Mouse (Mus musculus) forebrain, embryonic 16.5 days (tissue): Measurements from ENCODE around the gene Rhov. TPM values are rescaled to one million over a fixed set of nuclear protein-coding genes. Genes with fewer than 3 reads are reported as not detected.

Source experiments
- ATAC-seq: fragments of 200-750 bp; cut with Nextera tagmentation; 2 replicates; pipeline ENCODE4 v1.8.0; 2017; ENCODE audit warnings: mild to moderate bottlenecking, moderate library complexity
- H3K27ac ChIP-seq: fragments of 300-500 bp; sonication (generic); 2 replicates; pipeline ENCODE4 v1.5.1; 2014; ENCODE audit warnings: low read length, control low read depth
- H3K27me3 ChIP-seq: fragments of 300-500 bp; sonication (generic); replicated peaks from 2 replicates; pipeline ENCODE4 v1.6.1; 2014; ENCODE audit warnings: low read length; ENCODE audit not compliant: control insufficient read depth, insufficient read depth
- H3K36me3 ChIP-seq: fragments of 300-500 bp; sonication (generic); 2 replicates; pipeline ENCODE4 v1.6.1; 2014; ENCODE audit not compliant: control insufficient read depth, insufficient read depth
- H3K4me1 ChIP-seq: fragments of 300-500 bp; sonication (generic); replicated peaks from 2 replicates; pipeline ENCODE4 v1.6.1; 2014; ENCODE audit warnings: low read length; ENCODE audit not compliant: control insufficient read depth, insufficient read depth
- H3K4me2 ChIP-seq: fragments of 300-500 bp; sonication (generic); 2 replicates; pipeline ENCODE4 v1.6.1; 2014; ENCODE audit warnings: mild to moderate bottlenecking, low read length, control low read depth
- H3K4me3 ChIP-seq: fragments of 300-500 bp; sonication (generic); replicated peaks from 2 replicates; pipeline ENCODE4 v1.5.1; 2014; ENCODE audit warnings: mild to moderate bottlenecking, low read length, control low read depth
- H3K9ac ChIP-seq: fragments of 300-500 bp; sonication (generic); replicated peaks from 2 replicates; pipeline ENCODE4 v1.6.1; 2014; ENCODE audit warnings: low read depth, low read length, control low read depth
- H3K9me3 ChIP-seq: fragments of 300-500 bp; sonication (generic); 2 replicates; pipeline ENCODE4 v1.6.1; 2016; ENCODE audit warnings: low read length; ENCODE audit not compliant: control insufficient read depth
- WGBS: fragments of 180-500 bp; shearing (Covaris S2); extraction: QIAGEN DNeasy Blood & Tissue Kit; methylation state at CpG from one replicate; pipeline ENCODE4 v1.1.7; 2014; 5-methylcytosine and 5-hydroxymethylcytosine counted together
- polyA plus RNA-seq: library from polyadenylated mRNA; unstranded; fragments of >200 nt; fragmentation: Nextera tagmentation; extraction: Ambion mirVana; gene quantifications from 2 replicates; pipeline ENCODE4 v1.2.1, GENCODE M21; 2015

Rhov gene
- polyA plus RNA-seq, 1 experiment from 2014 or later: 31.8 TPM

DNA sequence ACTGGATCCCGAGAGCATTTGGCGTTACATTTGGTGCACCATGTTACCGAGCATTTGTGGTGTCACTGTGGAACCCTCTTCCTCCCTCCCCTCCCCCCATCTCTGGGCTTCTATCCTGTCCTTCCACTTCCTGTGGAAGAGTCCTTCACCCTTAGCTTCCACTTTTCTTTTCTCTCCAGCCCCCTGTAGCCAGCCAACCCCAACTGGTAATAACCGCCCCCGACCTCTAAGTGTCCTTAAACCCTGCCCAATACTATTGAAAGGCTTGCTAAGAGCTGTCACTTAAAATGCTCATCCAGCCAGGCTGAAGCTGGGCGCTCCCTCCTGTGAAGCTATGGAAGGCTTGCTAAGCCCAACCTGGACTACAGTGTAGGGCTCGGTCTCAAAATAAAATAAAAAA is 5.9 kb upstream of the Rhov start:
- H3K36me3 ChIP-seq: no peaks in the 10 kb centered on the region
- H3K9me3 ChIP-seq: no peaks in the 10 kb centered on the region
- H3K27me3 ChIP-seq: no peaks in the 10 kb centered on the region
- no peak overlapping the region for H3K27ac ChIP-seq
- no peaks in the 10 kb centered on the region for H3K4me1 ChIP-seq
- 82% methylated on average over 7 of the region's 7 CpGs for WGBS
- no peak overlapping the region for H3K4me3 ChIP-seq
- no peak overlapping the region for H3K4me2 ChIP-seq
- ATAC-seq: no peak
- H3K9ac ChIP-seq: no peak overlapping the region

DNA sequence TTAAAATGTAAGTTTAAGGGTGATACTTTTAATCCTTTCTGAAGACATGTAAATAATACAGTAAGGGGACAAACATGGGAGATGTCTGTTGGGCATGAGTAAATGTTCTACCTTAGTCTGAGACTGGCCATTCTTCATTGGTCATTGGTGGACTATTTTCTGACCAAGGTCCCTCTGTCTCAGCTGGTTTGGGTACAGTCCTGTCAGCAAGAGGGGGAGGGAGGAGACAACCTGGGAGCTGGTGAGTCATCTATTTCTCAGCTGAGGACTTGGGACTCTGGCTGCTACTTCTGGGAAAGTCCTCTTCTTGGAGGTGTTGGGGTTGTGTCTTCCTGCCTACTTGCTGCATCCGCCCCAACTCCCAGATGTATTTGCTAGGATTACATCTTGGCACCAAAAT is 3.1 kb upstream of the Rhov start:
- no peak overlapping the region for H3K9ac ChIP-seq
- peaks cover 7% of the 10 kb centered on the region; the same call in 1 of the 2 replicates for H3K4me1 ChIP-seq
- no peak overlapping the region for H3K27ac ChIP-seq
- no peaks in the 10 kb centered on the region for H3K36me3 ChIP-seq
- no peak overlapping the region for H3K4me2 ChIP-seq
- H3K4me3 ChIP-seq: no peak overlapping the region
- ATAC-seq: no peak
- no peaks in the 10 kb centered on the region for H3K9me3 ChIP-seq
- WGBS: 92% methylated on average over 1 of the region's 1 CpGs
- H3K27me3 ChIP-seq: no peaks in the 10 kb centered on the region

DNA sequence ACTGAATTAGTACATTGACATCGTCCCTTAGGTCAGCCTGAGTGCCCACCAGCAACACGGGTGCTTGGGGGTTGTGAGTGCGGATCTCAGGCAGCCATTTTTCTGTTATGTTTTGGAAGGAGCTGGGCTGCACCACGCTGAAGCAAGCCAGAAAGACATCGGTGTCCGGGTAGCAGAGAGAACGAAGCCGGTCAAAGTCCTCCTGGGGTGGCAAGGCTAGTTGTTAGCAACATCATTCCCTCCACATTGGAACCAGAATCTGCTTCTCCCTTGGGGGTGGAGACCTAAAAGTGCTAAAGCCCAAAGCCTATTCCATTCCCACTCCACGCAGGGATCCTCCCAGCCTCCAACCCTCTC is 808 bp downstream of the Rhov start:
- Histone ChIP-seq H3K27me3 (no peaks in the 10 kb centered on the region), H3K27ac (no peak overlapping the region), H3K4me3 (peak overlapping the region; percentile 55), H3K36me3 (no peaks in the 10 kb centered on the region), H3K9me3 (no peaks in the 10 kb centered on the region), H3K4me2 (peak overlapping the region; percentile 56), H3K9ac (peak overlapping the region; percentile 67), H3K4me1 (peaks cover 7% of the 10 kb centered on the region; the same call in 1 of the 2 replicates)
- WGBS: 43% methylated on average over 9 of the region's 9 CpGs
- ATAC-seq: no peak

GRCm38 (mm10) chr2:119263813-119264212 is 7.3 kb downstream of the Rhov start:
- WGBS: 81% methylated on average over 5 of the region's 5 CpGs
- no peak for ATAC-seq
- H3K4me2 ChIP-seq: no peak overlapping the region
- no peak overlapping the region for H3K4me3 ChIP-seq
- no peaks in the 10 kb centered on the region for H3K27me3 ChIP-seq
- no peaks in the 10 kb centered on the region for H3K36me3 ChIP-seq
- H3K27ac ChIP-seq: no peak overlapping the region
- H3K9ac ChIP-seq: no peak overlapping the region
- no peaks in the 10 kb centered on the region for H3K4me1 ChIP-seq
- H3K9me3 ChIP-seq: no peaks in the 10 kb centered on the region

DNA sequence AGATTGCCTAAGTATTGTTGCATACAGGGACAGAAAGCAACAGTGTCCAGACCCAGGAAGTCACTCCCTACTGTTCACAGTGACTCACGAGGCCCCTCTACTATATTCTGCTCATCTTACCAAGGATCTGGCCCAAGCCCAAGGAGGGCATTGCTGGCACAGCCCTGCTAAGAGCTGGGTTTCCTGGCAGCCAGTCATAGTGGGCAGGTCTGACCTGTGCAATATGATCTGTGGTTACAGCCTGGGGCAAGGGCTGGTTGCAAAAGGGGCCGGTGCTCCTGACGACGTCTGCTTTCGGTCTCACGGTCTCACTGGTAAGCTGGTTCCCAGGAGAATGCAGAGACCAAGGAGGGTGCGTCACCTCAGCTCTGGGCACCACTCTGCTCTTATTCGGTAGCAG is 8.1 kb downstream of the Rhov start:
- WGBS: 28% methylated on average over 8 of the region's 8 CpGs
- Histone ChIP-seq H3K27ac (no peak overlapping the region), H3K27me3 (no peaks in the 10 kb centered on the region), H3K9ac (no peak overlapping the region), H3K36me3 (no peaks in the 10 kb centered on the region), H3K4me3 (no peak overlapping the region), H3K9me3 (no peaks in the 10 kb centered on the region), H3K4me1 (no peaks in the 10 kb centered on the region), H3K4me2 (no peak overlapping the region)
- ATAC-seq: no peak

DNA sequence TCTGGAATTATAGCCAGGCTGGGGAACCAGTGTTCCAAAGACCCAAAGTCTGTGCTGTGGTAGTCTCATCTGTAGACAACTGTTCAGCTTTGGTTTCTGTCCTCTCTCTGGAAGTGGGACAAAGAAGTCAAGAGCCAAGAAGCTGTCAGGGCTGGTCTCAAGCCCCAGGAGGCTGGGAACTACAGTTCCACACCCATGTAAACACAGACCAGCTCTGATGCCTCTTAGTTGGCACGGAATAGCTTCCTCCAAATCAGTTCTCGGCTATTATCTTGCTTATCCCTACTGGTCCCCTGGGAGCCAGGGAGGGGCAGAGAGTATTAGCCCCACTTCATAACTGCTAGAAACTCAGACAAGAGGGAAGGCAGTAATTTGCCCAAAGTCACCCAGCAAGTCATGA is 9.7 kb downstream of the Rhov start:
- no peak overlapping the region for H3K4me2 ChIP-seq
- ATAC-seq: no peak
- H3K27me3 ChIP-seq: no peaks in the 10 kb centered on the region
- no peaks in the 10 kb centered on the region for H3K9me3 ChIP-seq
- H3K36me3 ChIP-seq: no peaks in the 10 kb centered on the region
- WGBS: 50% methylated on average over 2 of the region's 2 CpGs
- no peak overlapping the region for H3K9ac ChIP-seq
- no peak overlapping the region for H3K4me3 ChIP-seq
- H3K27ac ChIP-seq: no peak overlapping the region
- H3K4me1 ChIP-seq: no peaks in the 10 kb centered on the region

GRCm38 (mm10) chr2:119260518-119260917 is 10.6 kb downstream of the Rhov start:
- no peak for ATAC-seq
- no peak overlapping the region for H3K4me2 ChIP-seq

DNA sequence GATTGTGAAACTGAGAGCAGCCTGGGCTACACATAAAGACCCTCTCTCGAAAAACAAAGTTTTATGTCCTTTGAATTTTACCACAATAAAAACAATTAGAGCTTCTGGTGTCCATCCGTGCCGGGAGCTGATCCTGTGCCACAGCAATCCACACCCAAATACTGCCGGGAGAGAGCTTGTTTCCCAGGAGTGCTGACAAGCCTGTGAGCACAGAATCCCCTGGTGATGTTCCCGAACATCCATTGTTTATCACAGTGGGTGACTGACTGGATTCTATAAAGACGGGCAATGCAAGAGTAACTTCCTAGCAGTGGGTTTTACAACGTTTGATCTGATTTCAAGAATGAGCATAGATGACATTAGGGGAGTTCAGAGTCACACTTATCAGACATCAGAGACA is 16.1 kb downstream of the Rhov start:
- Histone ChIP-seq H3K27me3 (peaks cover 8% of the 10 kb centered on the region), H3K27ac (no peak overlapping the region)
- WGBS: 5% methylated on average over 7 of the region's 7 CpGs

More at GRCm38 (mm10) chr2:119260518-119260917, 10.6 kb downstream of the Rhov start:
- H3K9me3 ChIP-seq: no peaks in the 10 kb centered on the region
- no peaks in the 10 kb centered on the region for H3K27me3 ChIP-seq
- no peak overlapping the region for H3K27ac ChIP-seq
- no peaks in the 10 kb centered on the region for H3K36me3 ChIP-seq
- H3K4me1 ChIP-seq: no peaks in the 10 kb centered on the region
- H3K9ac ChIP-seq: no peak overlapping the region
- 75% methylated on average over 1 of the region's 1 CpGs for WGBS
- no peak overlapping the region for H3K4me3 ChIP-seq

DNA sequence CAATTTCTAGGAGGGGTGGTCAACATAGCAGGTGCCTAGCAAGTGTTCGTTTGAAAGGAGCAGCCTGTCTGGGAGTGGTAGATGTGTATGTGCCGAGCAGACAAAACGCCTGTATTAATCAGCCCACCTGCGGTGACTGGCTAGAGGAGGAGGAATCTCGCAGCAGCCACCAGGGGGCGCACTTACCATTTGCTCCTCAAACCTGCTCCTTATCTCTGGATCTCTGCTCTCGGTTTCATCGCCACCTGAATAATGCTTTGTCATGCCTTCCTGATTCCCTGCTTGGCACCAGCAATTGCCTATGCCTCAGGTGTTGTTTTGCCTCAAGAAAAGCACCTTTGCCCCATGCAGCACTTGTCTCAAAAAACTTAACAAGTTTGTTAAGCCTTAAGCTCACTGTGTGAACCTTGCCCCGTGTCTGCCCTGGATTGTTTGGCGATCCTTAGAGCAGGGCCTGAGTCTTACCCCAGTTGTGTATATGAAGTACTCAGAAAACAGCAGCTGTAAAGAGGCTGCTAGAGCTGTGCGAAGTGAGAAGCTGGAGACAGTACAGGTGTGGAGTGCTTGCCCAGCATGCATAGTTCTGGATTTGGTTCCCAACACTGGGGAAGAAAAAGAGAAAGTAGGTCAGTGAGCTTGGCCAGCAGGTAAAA is 20.1 kb downstream of the Rhov start:
- H3K4me2 ChIP-seq: no peak overlapping the region
- no peak overlapping the region for H3K9ac ChIP-seq
- H3K36me3 ChIP-seq: no peaks in the 10 kb centered on the region
- 0 out of 2 replicates have a peak, but pooled peaks cover 2% of the 10 kb centered on the region for H3K4me1 ChIP-seq
- ATAC-seq: peak; percentile 59; the same call in 1 of the 2 replicates
- no peak overlapping the region for H3K4me3 ChIP-seq
- no peak overlapping the region for H3K27ac ChIP-seq
- H3K27me3 ChIP-seq: peaks cover 8% of the 10 kb centered on the region
- no peaks in the 10 kb centered on the region for H3K9me3 ChIP-seq
- 16% methylated on average over 11 of the region's 11 CpGs for WGBS

More for the DNA sequence above, 16.1 kb downstream of the Rhov start:
- ATAC-seq: no peak
- Histone ChIP-seq H3K4me1 (0 out of 2 replicates have a peak, but pooled peaks cover 2% of the 10 kb centered on the region), H3K36me3 (no peaks in the 10 kb centered on the region), H3K4me3 (no peak overlapping the region), H3K4me2 (no peak overlapping the region), H3K9me3 (no peaks in the 10 kb centered on the region), H3K9ac (no peak overlapping the region)

DNA sequence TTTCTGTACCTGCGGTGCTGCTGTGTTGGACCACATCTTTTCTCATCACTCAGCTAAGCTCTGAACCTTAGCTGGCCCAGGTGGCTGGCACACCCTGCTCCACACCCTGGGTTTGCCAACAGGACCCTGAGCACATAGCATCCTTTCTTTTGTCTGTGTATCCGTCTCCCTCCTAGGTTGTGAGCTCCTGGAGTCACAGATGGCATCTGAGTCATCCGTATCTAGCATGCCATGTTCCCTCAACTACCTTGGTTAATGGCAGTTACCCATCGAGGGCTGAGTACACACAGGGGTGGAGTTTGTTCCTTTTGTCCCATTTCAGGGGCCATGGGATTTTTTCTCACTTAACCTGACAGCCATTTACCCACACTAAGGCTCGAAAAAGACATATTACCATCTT is 20.7 kb downstream of the Rhov start:
- ATAC-seq: 0 out of 2 replicates have a peak, but pooled peaks have one; percentile 10
- Histone ChIP-seq H3K9me3 (no peaks in the 10 kb centered on the region), H3K9ac (no peak overlapping the region), H3K27ac (no peak overlapping the region), H3K36me3 (no peaks in the 10 kb centered on the region), H3K4me1 (0 out of 2 replicates have a peak, but pooled peaks cover 2% of the 10 kb centered on the region), H3K4me3 (no peak overlapping the region), H3K4me2 (no peak overlapping the region), H3K27me3 (peaks cover 8% of the 10 kb centered on the region)
- 57% methylated on average over 5 of the region's 5 CpGs for WGBS
